14 mouse cellular contexts compared by ENCODE assay signal in genomic region chr16:32519656-32520371, GRCm38 (mm10). TPM values are rescaled to one million over a fixed set of nuclear protein-coding genes. Genes with fewer than 3 reads are reported as not detected.
A peak's percentile ranks its signal among the peaks of the same experiment; 100 is the strongest.
DNase-seq lines count a peak whose midpoint lies in the region; ATAC-seq and TF ChIP-seq lines count a peak whose summit lies in the region.
"Had no signal": no experiment of that assay in that cellular context is flagged by ENCODE, and none has a peak within 500 bp of the region (broad histone marks: within the 10 kb centered on the region; RNA-seq: fewer than 3 reads in every experiment).

No protein-coding gene starts in this region.

- H3K9ac ChIP-seq in MEL (ENCODE audit: control insufficient read depth, low read depth, low read length, poor library complexity, severe bottlenecking), result peak overlapping the region; percentile 41
- H3K9ac ChIP-seq: hindbrain, embryonic 15.5 days had no signal

- DNase-seq in layer of hippocampus, adult 2 months (ENCODE audit: low spot score in 2 of 2), result no peak
- DNase-seq in layer of hippocampus, adult 11-12 months (ENCODE audit: low spot score), result no peak
- DNase-seq in MEL (ENCODE audit: low read depth, low spot score), result peak; percentile 56
- DNase-seq in frontal cortex, adult 2 months (ENCODE audit: extremely low spot score in 1 of 2, low spot score in 1 of 2), result no peak
- DNase-seq in layer of hippocampus, adult 9-11 months, result no peak
- DNase-seq: gastrocnemius, postnatal 10 days; kidney, postnatal 14 days had no signal

- peaks cover 0 to 12% of the 10 kb centered on the region in 2 experiments; a peak in 2 of 4 replicates for H3K36me3 ChIP-seq in MEL (ENCODE audit: control insufficient read depth in 1 of 2, insufficient read depth in 2 of 2, low read length in 2 of 2)
- H3K36me3 ChIP-seq in megakaryocyte, embryonic 14.5 days (replicated peaks; ENCODE audit: low read length), result no peaks in the 10 kb centered on the region
- H3K36me3 ChIP-seq: hindbrain, embryonic 15.5 days had no signal

- no peaks in the 10 kb centered on the region for H3K79me2 ChIP-seq in MEL (ENCODE audit: control insufficient read depth, insufficient read depth, low read length, poor library complexity)

- no peak for TF ChIP-seq EP300 in MEL (IDR thresholded peaks at IDR 0.05; ENCODE audit: low read depth in 1 of 2, low read length in 2 of 2)

- H3K4me1 ChIP-seq in MEL (ENCODE audit: control insufficient read depth in 1 of 2, insufficient read depth in 2 of 2, low read length in 2 of 2), result peaks cover 15 to 24% of the 10 kb centered on the region in 2 experiments
- peaks cover 69% of the 10 kb centered on the region for H3K4me1 ChIP-seq in megakaryocyte, embryonic 14.5 days

- H3K9me3 ChIP-seq in MEL (replicated peaks; ENCODE audit: insufficient read depth, low read length), result no peaks in the 10 kb centered on the region
- H3K9me3 ChIP-seq in megakaryocyte, embryonic 14.5 days, result no peaks in the 10 kb centered on the region
- H3K9me3 ChIP-seq: hindbrain, embryonic 15.5 days had no signal

- H3K4me3 ChIP-seq in layer of hippocampus, adult 2 months, result no peak overlapping the region
- peak overlapping the region; percentile 37 to 52 for H3K4me3 ChIP-seq in MEL (ENCODE audit: control insufficient read depth in 1 of 2, insufficient read depth in 1 of 2, low read depth in 2 of 2, low read length in 2 of 2)
- H3K4me3 ChIP-seq in megakaryocyte, embryonic 14.5 days (replicated peaks), result peak overlapping the region; percentile 88
- H3K4me3 ChIP-seq: hindbrain, embryonic 15.5 days had no signal

- no peak for TF ChIP-seq RAD21 in MEL (IDR thresholded peaks at IDR 0.05; ENCODE audit: low read depth, low read length)

- peak; percentile 27 for ATAC-seq in erythroid progenitor cell, adult 5-6 weeks (replicated peaks; ENCODE audit: low FRiP score, poor library complexity, severe bottlenecking)

- H3K27ac ChIP-seq in layer of hippocampus, adult 2 months, result peak overlapping the region; percentile 62; the same call in 1 of the 2 replicates
- H3K27ac ChIP-seq in MEL (ENCODE audit: control insufficient read depth, low read depth, low read length), result peak overlapping the region; percentile 29
- H3K27ac ChIP-seq: hindbrain, embryonic 15.5 days; macrophage had no signal

- no peak for TF ChIP-seq POLR2A in MEL (IDR thresholded peaks at IDR 0.05; ENCODE audit: control insufficient read depth in 1 of 2, insufficient read depth in 1 of 2, low read depth in 1 of 2, low read length in 2 of 2, poor library complexity in 1 of 2)

- no peak for TF ChIP-seq CTCF in layer of hippocampus, adult 2 months (conservative IDR thresholded peaks at IDR 0.05)
- TF ChIP-seq CTCF in MEL (IDR thresholded peaks at IDR 0.05 in 2 of 3, conservative IDR thresholded peaks at IDR 0.05 in 1 of 3; ENCODE audit: control insufficient read depth in 1 of 3, insufficient read depth in 1 of 3, low read depth in 2 of 3, low read length in 3 of 3, poor library complexity in 1 of 3, severe bottlenecking in 1 of 3), result no peak

- no peaks in the 10 kb centered on the region for H3K27me3 ChIP-seq in MEL (ENCODE audit: control insufficient read depth in 1 of 2, insufficient read depth in 2 of 2, low read length in 2 of 2)
- peaks cover 31% of the 10 kb centered on the region for H3K27me3 ChIP-seq in megakaryocyte, embryonic 14.5 days (replicated peaks)
- H3K27me3 ChIP-seq: hindbrain, embryonic 15.5 days had no signal

TF ChIP-seq in MEL, 35 proteins besides CTCF, POLR2A, EP300 and RAD21:
- TF ChIP-seq ZKSCAN1 (IDR thresholded peaks at IDR 0.05; ENCODE audit: low read depth, low read length) (no peak), GATA1 (IDR thresholded peaks at IDR 0.05; ENCODE audit: low read depth, low read length) (no peak), MYB (IDR thresholded peaks at IDR 0.05; ENCODE audit: low read depth, low read length) (no peak), USF2 (IDR thresholded peaks at IDR 0.05; ENCODE audit: borderline replicate concordance in 1 of 2, insufficient read depth in 1 of 2, low read depth in 1 of 2, low read length in 2 of 2) (no peak), UBTF (IDR thresholded peaks at IDR 0.05; ENCODE audit: borderline replicate concordance, insufficient read depth, low read depth, low read length) (no peak), CHD2 (IDR thresholded peaks at IDR 0.05; ENCODE audit: low read length) (no peak), JUND (IDR thresholded peaks at IDR 0.05; ENCODE audit: low read depth, low read length) (no peak), ETS1 (IDR thresholded peaks at IDR 0.05; ENCODE audit: low read depth, low read length) (no peak), MAFK (IDR thresholded peaks at IDR 0.05; ENCODE audit: borderline replicate concordance, low read depth, low read length) (no peak), MAZ (IDR thresholded peaks at IDR 0.05; ENCODE audit: low read depth, low read length) (no peak; the same call in 1 of the 2 replicates), GABPA (IDR thresholded peaks at IDR 0.05; ENCODE audit: low read depth, low read length) (no peak), USF1 (IDR thresholded peaks at IDR 0.05; ENCODE audit: low read depth, low read length) (no peak), SIN3A (IDR thresholded peaks at IDR 0.05; ENCODE audit: low read length) (no peak), SMC3 (IDR thresholded peaks at IDR 0.05; ENCODE audit: low read depth, low read length) (no peak), TAL1 (IDR thresholded peaks at IDR 0.05; ENCODE audit: low read length) (no peak), E2F4 (IDR thresholded peaks at IDR 0.05; ENCODE audit: borderline replicate concordance, low read depth, low read length) (no peak)

RNA-seq across cellular contexts. Expression of gene Zdhhc19, which starts 23.7 kb away (rescaled TPM):
- not detected for total RNA-seq in layer of hippocampus, adult 2 months (2021)
- 0.58 TPM in 1 of 2 replicates, not detected in the other for total RNA-seq in MEL (2012; rRNA removed)
- polyA plus RNA-seq in MEL (2012; ENCODE audit: insufficient read depth in 1 of 2, insufficient read length in 2 of 2, low read depth in 1 of 2, low replicate concordance in 2 of 2, missing spikeins in 1 of 2), result 1 to 10 TPM in 1 of 2 experiments, not detected in 1; 1.4 TPM
- not detected in 2 replicates for total RNA-seq in erythroid progenitor cell, adult 5-6 weeks (2015; ENCODE audit: low replicate concordance)
- not detected in 2 replicates for total RNA-seq in erythroid progenitor cell, adult 5-6 weeks (2017; ENCODE audit: low replicate concordance)
- polyA plus RNA-seq in megakaryocyte, embryonic 14.5 days (2012; ENCODE audit: insufficient read depth, low replicate concordance), result 0.20 TPM in 1 of 2 replicates, not detected in the other
- not detected in 2 replicates for polyA plus RNA-seq in frontal cortex, adult 2 months (2012; rRNA removed)
- total RNA-seq: gastrocnemius, postnatal 10 days; neutrophil, adult 5-6 weeks had no signal
- polyA plus RNA-seq: embryonic facial prominence, embryonic 11.5 days; limb, embryonic 11.5 days; macrophage had no signal

RNA-seq across cellular contexts. Expression of gene Slc51a, which starts 32.1 kb away (rescaled TPM):
- not detected for total RNA-seq in layer of hippocampus, adult 2 months (2021)
- 3.3 and 4.6 TPM in 2 replicates for total RNA-seq in MEL (2012; rRNA removed)
- polyA plus RNA-seq in MEL (2012; ENCODE audit: insufficient read depth in 1 of 2, insufficient read length in 2 of 2, low read depth in 1 of 2, low replicate concordance in 2 of 2, missing spikeins in 1 of 2), result 10 to 100 TPM in 1 of 2 experiments, not detected in 1; 14.5 TPM
- total RNA-seq in erythroid progenitor cell, adult 5-6 weeks (2015; ENCODE audit: low replicate concordance), result not detected in 2 replicates
- 0.51 TPM in 1 of 2 replicates, not detected in the other for total RNA-seq in erythroid progenitor cell, adult 5-6 weeks (2017; ENCODE audit: low replicate concordance)
- not detected in 2 replicates for polyA plus RNA-seq in megakaryocyte, embryonic 14.5 days (2012; ENCODE audit: insufficient read depth, low replicate concordance)
- 0.04 TPM in 1 of 2 replicates, not detected in the other for polyA plus RNA-seq in frontal cortex, adult 2 months (2012; rRNA removed)
- total RNA-seq: gastrocnemius, postnatal 10 days; neutrophil, adult 5-6 weeks had no signal
